Mouse (Mus musculus) liver, embryonic 13.5 days (tissue): Measurements from ENCODE around the gene Ppia. TPM values are rescaled to one million over a fixed set of nuclear protein-coding genes. Genes with fewer than 3 reads are reported as not detected.

Experiments
- microRNA-seq: library from miRNA; unstranded; fragments of <30 nt; microRNA quantifications from one replicate; pipeline ENCODE4, GENCODE M21; 2016
- polyA plus RNA-seq: library from polyadenylated mRNA; unstranded; fragments of >200 nt; fragmentation: Nextera tagmentation; extraction: Ambion mirVana; gene quantifications from 2 replicates; pipeline ENCODE4 v1.2.1, GENCODE M21; 2015

Ppia gene
- polyA plus RNA-seq, 1 experiment from 2014 or later, result 3,630 TPM

Small RNA genes lying within 50 kb of the gene (microRNA-seq; reads per million reads assigned to microRNA genes)
- gene Mir7651, result not detected

Other genes with a start within 250 kb of the Ppia start
- gene A730071L15Rik, start 215.4 kb upstream of the Ppia start, polyA plus RNA-seq, result 0.09 and 0.13 TPM in 2 replicates
- 15.9 TPM in 2 replicates for gene Nudcd3, start 215.0 kb upstream of the Ppia start, polyA plus RNA-seq
- gene Npc1l1, start 185.3 kb upstream of the Ppia start, polyA plus RNA-seq, result 0.08 and 0.10 TPM in 2 replicates
- gene Ddx56, start 147.7 kb upstream of the Ppia start, polyA plus RNA-seq, result 72.6 and 78.4 TPM in 2 replicates
- gene Tmed4, start 140.6 kb upstream of the Ppia start, polyA plus RNA-seq, result 37.0 and 42.9 TPM in 2 replicates
- 83.9 and 102 TPM in 2 replicates for gene Ogdh, start 123.8 kb upstream of the Ppia start, polyA plus RNA-seq
- 4.4 and 4.7 TPM in 2 replicates for gene Zmiz2, start 26.4 kb upstream of the Ppia start, polyA plus RNA-seq
- 109 and 112 TPM in 2 replicates for gene H2afv, start 29.0 kb downstream of the Ppia start, polyA plus RNA-seq
- 11.1 and 12.6 TPM in 2 replicates for gene Purb, start 60.5 kb downstream of the Ppia start, polyA plus RNA-seq
- gene Myo1g, start 105.5 kb downstream of the Ppia start, polyA plus RNA-seq, result 4.7 and 5.3 TPM in 2 replicates
- 45.8 and 46.1 TPM in 2 replicates for gene Ccm2, start 131.4 kb downstream of the Ppia start, polyA plus RNA-seq
- 5.0 and 5.7 TPM in 2 replicates for gene Nacad, start 190.6 kb downstream of the Ppia start, polyA plus RNA-seq
- 46.1 and 46.2 TPM in 2 replicates for gene Tbrg4, start 210.6 kb downstream of the Ppia start, polyA plus RNA-seq
- gene Wap, start 223.2 kb downstream of the Ppia start, polyA plus RNA-seq, result not detected in 2 replicates
- 0.15 TPM in 1 of 2 replicates, not detected in the other for gene Ramp3, start 243.1 kb downstream of the Ppia start, polyA plus RNA-seq